Mouse (Mus musculus): Measurements from ENCODE around the gene Poldip3. TPM values are rescaled to one million over a fixed set of nuclear protein-coding genes. Genes with fewer than 3 reads are reported as not detected.

Gene Poldip3
- polyA plus RNA-seq, 1 experiment from 2014 or later: 54.4 TPM

DNA sequence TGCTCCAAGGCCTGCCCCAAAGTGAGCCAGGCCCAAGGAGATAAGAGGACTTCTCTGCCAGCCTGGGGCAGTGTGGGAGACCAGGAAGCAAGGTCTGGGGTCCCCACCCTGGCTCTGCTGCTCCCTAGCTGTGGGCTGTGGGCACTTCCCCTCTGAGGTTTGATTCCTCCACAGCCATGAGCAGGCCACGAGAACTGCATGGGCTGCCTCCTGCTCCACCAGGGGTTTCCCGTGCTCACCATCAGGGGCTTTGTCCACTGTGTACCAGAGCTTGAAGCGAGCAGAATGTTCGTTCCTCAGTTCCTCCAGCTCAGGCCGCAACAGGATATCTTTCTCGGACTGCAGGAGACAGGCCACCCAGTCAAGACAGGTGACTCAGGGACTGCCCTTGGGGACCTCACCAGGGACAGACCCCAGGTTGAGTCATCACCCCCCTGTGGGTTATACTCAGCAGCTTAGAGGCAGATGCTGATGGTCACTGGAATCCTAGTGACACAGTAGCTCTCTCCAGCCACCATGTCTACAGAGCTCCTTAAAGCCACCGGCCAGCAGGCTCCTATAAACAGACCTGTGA, 9.5 kb upstream of the Poldip3 start:
- 73% methylated on average over 7 of the region's 7 CpGs for WGBS (ENCODE audit: insufficient replicate concordance)
- no peaks in the 10 kb centered on the region for H3K9me3 ChIP-seq (replicated peaks; ENCODE audit: control insufficient read depth, low read length)
- H3K4me2 ChIP-seq (ENCODE audit: low read depth, low read length): no peak overlapping the region
- H3K36me3 ChIP-seq (ENCODE audit: control insufficient read depth, insufficient read depth): peaks cover 85% of the 10 kb centered on the region
- no peak overlapping the region for H3K4me3 ChIP-seq (ENCODE audit: low read depth, low read length)
- H3K9ac ChIP-seq (ENCODE audit: low read depth, low read length): no peak overlapping the region
- ATAC-seq (ENCODE audit: low read depth): no peak
- no peak overlapping the region for H3K27ac ChIP-seq (ENCODE audit: low read length)
- H3K27me3 ChIP-seq (ENCODE audit: control insufficient read depth, insufficient read depth, low read depth, low read length): no peaks in the 10 kb centered on the region
- H3K4me1 ChIP-seq (ENCODE audit: control insufficient read depth, low read depth, low read length): peaks cover 16% of the 10 kb centered on the region

GRCm38 (mm10) chr15:83157667-83158064, 8.5 kb upstream of the Poldip3 start:
- Histone ChIP-seq H3K4me2 (ENCODE audit: low read depth, low read length) (no peak overlapping the region), H3K4me1 (ENCODE audit: control insufficient read depth, low read depth, low read length) (peaks cover 8% of the 10 kb centered on the region), H3K27ac (ENCODE audit: low read length) (no peak overlapping the region), H3K36me3 (ENCODE audit: control insufficient read depth, insufficient read depth) (peaks cover 84% of the 10 kb centered on the region), H3K27me3 (ENCODE audit: control insufficient read depth, insufficient read depth, low read depth, low read length) (no peaks in the 10 kb centered on the region), H3K9me3 (replicated peaks; ENCODE audit: control insufficient read depth, low read length) (no peaks in the 10 kb centered on the region), H3K9ac (ENCODE audit: low read depth, low read length) (no peak overlapping the region), H3K4me3 (ENCODE audit: low read depth, low read length) (no peak overlapping the region)
- WGBS (ENCODE audit: insufficient replicate concordance): 96% methylated on average over 6 of the region's 6 CpGs
- no peak for ATAC-seq (ENCODE audit: low read depth)

DNA sequence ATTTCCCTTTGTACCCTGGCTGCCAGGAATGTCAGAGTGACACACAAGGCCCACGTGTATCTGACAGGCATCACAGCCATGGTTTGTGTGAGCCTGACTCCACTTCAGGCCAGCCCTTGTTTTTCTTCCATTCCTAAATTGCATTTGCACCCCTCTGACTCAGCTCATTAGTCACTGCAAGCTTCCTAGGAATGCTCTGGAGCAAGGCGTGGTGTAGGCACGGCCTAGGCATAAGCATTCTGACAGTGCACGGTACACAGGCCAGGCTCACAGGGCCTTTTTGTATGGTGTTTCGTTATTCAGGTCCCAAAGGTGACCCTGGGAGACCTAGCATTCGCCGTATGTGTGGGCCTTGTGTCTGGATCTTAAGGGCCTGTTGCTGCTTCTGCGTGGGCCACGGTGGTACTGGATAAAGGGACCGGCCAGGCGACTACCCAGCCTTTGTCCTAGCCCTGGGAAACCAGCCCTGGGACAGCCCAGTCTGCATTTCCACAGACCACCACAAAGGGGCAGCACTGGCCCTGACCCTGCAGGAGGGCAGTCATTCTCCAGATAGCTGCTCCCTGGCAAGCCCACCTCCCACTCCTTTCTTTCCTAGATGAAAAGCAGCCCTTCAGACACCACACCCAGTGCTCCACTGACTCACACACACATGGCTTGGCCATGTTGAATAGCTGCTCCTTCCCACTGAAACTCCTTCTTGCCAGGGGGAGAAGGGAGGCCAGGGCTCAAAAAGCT, 7.9 kb upstream of the Poldip3 start:
- H3K27ac ChIP-seq (ENCODE audit: low read length): no peak overlapping the region
- H3K36me3 ChIP-seq (ENCODE audit: control insufficient read depth, insufficient read depth): peaks cover 78% of the 10 kb centered on the region
- H3K27me3 ChIP-seq (ENCODE audit: control insufficient read depth, insufficient read depth, low read depth, low read length): no peaks in the 10 kb centered on the region
- no peak overlapping the region for H3K4me2 ChIP-seq (ENCODE audit: low read depth, low read length)
- H3K4me3 ChIP-seq (ENCODE audit: low read depth, low read length): no peak overlapping the region
- H3K9me3 ChIP-seq (replicated peaks; ENCODE audit: control insufficient read depth, low read length): no peaks in the 10 kb centered on the region
- peak; percentile 22; the same call in 1 of the 2 replicates for ATAC-seq (ENCODE audit: low read depth)
- 77% methylated on average over 11 of the region's 11 CpGs for WGBS (ENCODE audit: insufficient replicate concordance)
- no peak overlapping the region for H3K9ac ChIP-seq (ENCODE audit: low read depth, low read length)
- H3K4me1 ChIP-seq (ENCODE audit: control insufficient read depth, low read depth, low read length): peaks cover 3% of the 10 kb centered on the region

DNA sequence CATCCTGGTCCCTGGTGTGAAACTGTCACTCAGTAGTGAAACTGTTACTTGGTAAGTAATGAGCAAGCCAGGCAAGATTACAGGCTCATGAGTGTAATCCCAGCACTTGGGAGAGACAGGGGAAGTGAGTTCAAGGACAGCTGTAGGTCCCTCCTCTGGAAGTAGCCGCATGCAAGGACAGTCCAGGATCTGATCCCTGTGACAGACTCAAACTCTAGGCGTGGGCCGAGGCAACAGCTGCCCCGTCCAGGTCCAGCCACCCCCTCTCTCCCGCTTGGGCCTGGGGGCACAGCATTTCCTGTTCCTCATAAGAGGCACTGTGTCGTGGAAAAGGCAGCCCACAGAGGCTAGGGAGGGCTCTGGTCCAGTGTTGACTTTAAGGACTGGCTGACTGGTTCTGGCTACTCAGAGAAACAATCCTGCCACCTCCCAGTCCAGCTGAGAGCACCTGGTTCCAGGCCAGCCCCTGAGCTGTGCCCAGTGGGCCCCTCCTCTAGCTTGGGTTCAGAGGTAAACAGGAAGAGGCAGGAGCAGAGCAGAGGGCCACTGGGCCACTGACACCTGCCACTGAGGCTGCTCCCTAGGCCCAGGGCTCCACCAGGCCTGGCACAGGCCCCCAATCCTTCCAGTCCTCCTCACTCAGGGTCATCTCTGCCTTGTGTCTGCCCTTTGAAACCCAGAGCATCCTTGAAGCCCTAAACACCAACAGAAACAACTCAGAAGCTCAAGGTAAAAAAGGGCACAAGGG, 6.7 kb upstream of the Poldip3 start:
- Histone ChIP-seq H3K4me3 (ENCODE audit: low read depth, low read length) (no peak overlapping the region), H3K4me1 (ENCODE audit: control insufficient read depth, low read depth, low read length) (no peaks in the 10 kb centered on the region), H3K9ac (ENCODE audit: low read depth, low read length) (no peak overlapping the region), H3K27ac (ENCODE audit: low read length) (no peak overlapping the region), H3K9me3 (replicated peaks; ENCODE audit: control insufficient read depth, low read length) (no peaks in the 10 kb centered on the region), H3K4me2 (ENCODE audit: low read depth, low read length) (no peak overlapping the region), H3K27me3 (ENCODE audit: control insufficient read depth, insufficient read depth, low read depth, low read length) (no peaks in the 10 kb centered on the region), H3K36me3 (ENCODE audit: control insufficient read depth, insufficient read depth) (peaks cover 65% of the 10 kb centered on the region)
- WGBS (ENCODE audit: insufficient replicate concordance): 59% methylated on average over 6 of the region's 6 CpGs
- ATAC-seq (ENCODE audit: low read depth): no peak

DNA sequence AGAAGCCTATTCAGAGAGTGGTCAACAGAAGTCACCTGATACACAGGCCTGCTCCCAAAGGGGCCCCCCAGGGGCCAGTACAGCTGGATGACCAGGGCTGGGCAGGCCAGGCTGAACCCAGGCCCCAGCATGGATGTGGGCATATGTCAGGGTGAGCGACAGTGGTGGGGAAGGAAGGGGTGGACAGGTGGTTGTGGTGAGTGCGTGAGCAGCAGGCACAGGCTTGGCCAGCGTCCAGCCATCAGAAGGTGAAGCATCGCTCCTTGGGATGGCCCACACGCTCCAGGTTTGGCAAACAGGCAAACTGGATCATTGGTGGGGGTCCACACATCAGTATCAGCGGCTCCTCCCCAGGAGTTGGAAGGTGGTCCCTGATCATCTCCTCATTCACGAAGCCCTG, 5.1 kb upstream of the Poldip3 start:
- H3K36me3 ChIP-seq (ENCODE audit: control insufficient read depth, insufficient read depth): peaks cover 50% of the 10 kb centered on the region
- no peak for ATAC-seq (ENCODE audit: low read depth)
- 94% methylated on average over 7 of the region's 7 CpGs for WGBS (ENCODE audit: insufficient replicate concordance)

DNA sequence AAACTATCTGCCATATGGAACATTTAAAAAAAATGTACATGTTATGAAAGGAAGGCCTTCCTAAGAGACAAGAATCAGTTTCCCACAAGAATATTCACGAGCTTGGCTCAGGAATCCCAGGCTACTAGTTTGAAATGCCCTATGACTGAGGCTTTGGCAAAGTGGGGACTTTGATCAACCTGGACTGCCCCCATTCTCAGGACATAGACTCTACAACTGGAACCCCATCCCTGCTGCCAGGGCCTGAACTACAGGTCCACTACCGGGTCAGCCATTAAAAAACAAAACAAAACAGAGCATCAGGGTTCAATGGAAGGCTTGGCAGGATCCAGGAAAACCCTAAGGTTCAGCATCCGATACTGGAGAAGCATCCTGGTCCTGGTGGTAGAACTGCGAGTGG, 1.5 kb upstream of the Poldip3 start:
- ATAC-seq (ENCODE audit: low read depth): no peak
- peaks cover 30% of the 10 kb centered on the region for H3K36me3 ChIP-seq (ENCODE audit: control insufficient read depth, insufficient read depth)

More for the DNA sequence above, 5.1 kb upstream of the Poldip3 start:
- Histone ChIP-seq H3K4me1 (ENCODE audit: control insufficient read depth, low read depth, low read length) (peaks cover 6% of the 10 kb centered on the region), H3K27ac (ENCODE audit: low read length) (no peak overlapping the region), H3K9ac (ENCODE audit: low read depth, low read length) (no peak overlapping the region), H3K4me2 (ENCODE audit: low read depth, low read length) (no peak overlapping the region), H3K27me3 (ENCODE audit: control insufficient read depth, insufficient read depth, low read depth, low read length) (no peaks in the 10 kb centered on the region), H3K4me3 (ENCODE audit: low read depth, low read length) (no peak overlapping the region), H3K9me3 (replicated peaks; ENCODE audit: control insufficient read depth, low read length) (no peaks in the 10 kb centered on the region)

GRCm38 (mm10) chr15:83150073-83150442, 874 bp upstream of the Poldip3 start:
- Histone ChIP-seq H3K9ac (ENCODE audit: low read depth, low read length) (peak overlapping the region; percentile 98), H3K9me3 (replicated peaks; ENCODE audit: control insufficient read depth, low read length) (no peaks in the 10 kb centered on the region), H3K27me3 (ENCODE audit: control insufficient read depth, insufficient read depth, low read depth, low read length) (no peaks in the 10 kb centered on the region), H3K4me2 (ENCODE audit: low read depth, low read length) (peak overlapping the region; percentile 93), H3K4me3 (ENCODE audit: low read depth, low read length) (peak overlapping the region; percentile 99), H3K27ac (ENCODE audit: low read length) (peak overlapping the region; percentile 99), H3K4me1 (ENCODE audit: control insufficient read depth, low read depth, low read length) (peaks cover 19% of the 10 kb centered on the region), H3K36me3 (ENCODE audit: control insufficient read depth, insufficient read depth) (peaks cover 23% of the 10 kb centered on the region)
- 24% methylated on average over 3 of the region's 3 CpGs for WGBS (ENCODE audit: insufficient replicate concordance)
- ATAC-seq (ENCODE audit: low read depth): no peak

More for the DNA sequence above, 1.5 kb upstream of the Poldip3 start:
- 80% methylated on average over 4 of the region's 4 CpGs for WGBS (ENCODE audit: insufficient replicate concordance)
- no peak overlapping the region for H3K9ac ChIP-seq (ENCODE audit: low read depth, low read length)
- no peak overlapping the region for H3K4me2 ChIP-seq (ENCODE audit: low read depth, low read length)
- no peaks in the 10 kb centered on the region for H3K9me3 ChIP-seq (replicated peaks; ENCODE audit: control insufficient read depth, low read length)
- peaks cover 19% of the 10 kb centered on the region for H3K4me1 ChIP-seq (ENCODE audit: control insufficient read depth, low read depth, low read length)
- H3K27ac ChIP-seq (ENCODE audit: low read length): peak overlapping the region; percentile 54
- H3K4me3 ChIP-seq (ENCODE audit: low read depth, low read length): no peak overlapping the region
- H3K27me3 ChIP-seq (ENCODE audit: control insufficient read depth, insufficient read depth, low read depth, low read length): no peaks in the 10 kb centered on the region

DNA sequence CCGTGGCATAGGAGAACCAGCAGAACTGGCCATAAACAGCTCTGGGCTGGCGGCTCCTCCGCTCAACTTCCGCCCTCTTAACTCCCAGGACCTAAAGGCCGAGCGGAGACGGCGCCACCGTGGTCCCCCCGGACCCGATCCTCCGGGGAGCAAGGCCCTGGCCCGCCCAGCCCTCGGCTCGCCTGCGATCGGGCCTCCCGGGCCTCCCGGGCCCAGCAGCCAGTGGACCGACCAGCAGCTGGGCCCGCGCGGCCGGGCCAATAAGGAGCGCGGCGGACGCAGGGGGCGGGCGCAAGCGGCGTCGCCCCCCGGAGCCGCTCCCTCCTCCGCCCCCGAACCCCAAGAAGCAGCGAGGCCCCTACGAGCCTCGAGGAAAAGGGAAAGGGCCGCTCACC, 386 bp downstream of the Poldip3 start:
- ATAC-seq (ENCODE audit: low read depth): peak; percentile 86
- peaks cover 19% of the 10 kb centered on the region for H3K4me1 ChIP-seq (ENCODE audit: control insufficient read depth, low read depth, low read length)
- WGBS (ENCODE audit: insufficient replicate concordance): under 1% methylated on average over 38 of the region's 41 CpGs

DNA sequence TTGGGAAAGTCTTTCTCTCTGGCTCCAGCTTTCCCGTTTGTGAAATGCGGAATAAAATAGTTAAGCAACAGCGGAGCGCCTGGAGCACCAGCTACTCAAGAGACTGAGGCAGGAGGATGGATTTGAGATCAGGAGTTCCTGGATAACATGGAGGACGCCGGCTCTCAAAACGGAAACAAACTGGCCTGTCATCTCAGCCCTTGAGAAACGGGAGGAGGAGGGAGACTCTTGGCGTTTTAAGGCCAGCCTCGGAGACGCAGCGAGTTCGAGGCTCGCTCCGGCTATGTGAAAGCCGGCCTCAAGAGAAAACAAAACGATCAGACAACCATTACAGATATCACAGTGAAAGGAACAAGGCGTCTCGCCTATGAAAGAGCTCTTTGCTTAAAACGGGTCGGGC, 789 bp downstream of the Poldip3 start:
- ATAC-seq (ENCODE audit: low read depth): no peak
- Histone ChIP-seq H3K4me1 (ENCODE audit: control insufficient read depth, low read depth, low read length) (peaks cover 19% of the 10 kb centered on the region), H3K27me3 (ENCODE audit: control insufficient read depth, insufficient read depth, low read depth, low read length) (no peaks in the 10 kb centered on the region), H3K4me3 (ENCODE audit: low read depth, low read length) (peak overlapping the region; percentile 99), H3K27ac (ENCODE audit: low read length) (peak overlapping the region; percentile 99), H3K36me3 (ENCODE audit: control insufficient read depth, insufficient read depth) (peaks cover 15% of the 10 kb centered on the region), H3K4me2 (ENCODE audit: low read depth, low read length) (peak overlapping the region; percentile 93), H3K9me3 (replicated peaks; ENCODE audit: control insufficient read depth, low read length) (no peaks in the 10 kb centered on the region), H3K9ac (ENCODE audit: low read depth, low read length) (peak overlapping the region; percentile 98)
- 2% methylated on average over 21 of the region's 21 CpGs for WGBS (ENCODE audit: insufficient replicate concordance)

More for the DNA sequence above, 386 bp downstream of the Poldip3 start:
- peak overlapping the region; percentile 93 for H3K4me2 ChIP-seq (ENCODE audit: low read depth, low read length)
- peak overlapping the region; percentile 98 for H3K9ac ChIP-seq (ENCODE audit: low read depth, low read length)
- no peaks in the 10 kb centered on the region for H3K9me3 ChIP-seq (replicated peaks; ENCODE audit: control insufficient read depth, low read length)
- H3K4me3 ChIP-seq (ENCODE audit: low read depth, low read length): peak overlapping the region; percentile 99
- H3K27ac ChIP-seq (ENCODE audit: low read length): peak overlapping the region; percentile 99
- peaks cover 18% of the 10 kb centered on the region for H3K36me3 ChIP-seq (ENCODE audit: control insufficient read depth, insufficient read depth)
- no peaks in the 10 kb centered on the region for H3K27me3 ChIP-seq (ENCODE audit: control insufficient read depth, insufficient read depth, low read depth, low read length)
